Mouse (Mus musculus) C2C12 (cell line): ENCODE data around the gene Smc4. TPM values are rescaled to one million over a fixed set of nuclear protein-coding genes. Genes with fewer than 3 reads are reported as not detected.

Experiments
- H3K27me3 ChIP-seq: one replicate; pipeline ENCODE4 v1.6.1; 2011; ENCODE audit not compliant: control insufficient read depth, insufficient read depth, insufficient read length
- H3K36me3 ChIP-seq: one replicate; pipeline ENCODE4 v1.6.1; 2011; ENCODE audit not compliant: control insufficient read depth, insufficient read depth
- H3K4me3 ChIP-seq: one replicate; pipeline ENCODE4 v1.5.1; 2011; ENCODE audit warnings: mild to moderate bottlenecking, control low read depth; ENCODE audit not compliant: poor library complexity, insufficient read depth, severe bottlenecking
- H3K79me2 ChIP-seq: one replicate; pipeline ENCODE4 v1.6.1; 2011; ENCODE audit not compliant: control insufficient read depth, insufficient read depth
- H3K79me3 ChIP-seq: one replicate; pipeline ENCODE4 v1.6.1; 2011; ENCODE audit warnings: low read depth, control low read depth
- H3ac ChIP-seq: one replicate; pipeline ENCODE3; 2011; ENCODE audit warnings: low read depth; ENCODE audit not compliant: control insufficient read depth, insufficient read length
- CEBPB ChIP-seq: IDR thresholded peaks from one replicate; pipeline ENCODE4 v1.6.1; 2011; ENCODE audit warnings: low read depth, mild to moderate bottlenecking, control low read depth, moderate library complexity
- CTCF ChIP-seq: IDR thresholded peaks from one replicate; pipeline ENCODE4 v1.5.1; 2011; ENCODE audit not compliant: control insufficient read depth, insufficient read depth, insufficient read length
- FOSL1 ChIP-seq: IDR thresholded peaks from one replicate; pipeline ENCODE4 v1.8.0; 2011; ENCODE audit warnings: mild to moderate bottlenecking, low read length; ENCODE audit not compliant: poor library complexity, insufficient read depth, severe bottlenecking
- MAX ChIP-seq: IDR thresholded peaks from one replicate; pipeline ENCODE4 v1.6.1; 2011; ENCODE audit warnings: mild to moderate bottlenecking, control low read depth
- MYOD1 ChIP-seq: IDR thresholded peaks from one replicate; pipeline ENCODE4 v1.6.1; 2011; ENCODE audit warnings: low read depth; ENCODE audit not compliant: control insufficient read depth, insufficient read length
- MYOG ChIP-seq: IDR thresholded peaks from one replicate; pipeline ENCODE4 v1.6.1; 2011; ENCODE audit not compliant: control insufficient read depth, insufficient read length; ENCODE audit errors: extremely low read depth
- USF1 ChIP-seq: IDR thresholded peaks from one replicate; pipeline ENCODE4 v1.6.1; 2011; ENCODE audit warnings: low read depth, mild to moderate bottlenecking, control low read depth, moderate library complexity
- microRNA-seq: library from miRNA; unstranded; fragments of <30 nt; microRNA quantifications from one replicate; pipeline ENCODE4, GENCODE M21; 2019; ENCODE audit warnings: borderline microRNAs expressed
- polyA plus RNA-seq: library from polyadenylated mRNA; unstranded; fragments of >200 nt; fragmentation: generic; extraction: Trizol; gene quantifications from one replicate; pipeline ENCODE4 v1.2.1, GENCODE M21; 2012; ENCODE audit warnings: missing spikeins

Smc4 gene
- polyA plus RNA-seq, 1 experiment, result 26.4 TPM

DNA sequence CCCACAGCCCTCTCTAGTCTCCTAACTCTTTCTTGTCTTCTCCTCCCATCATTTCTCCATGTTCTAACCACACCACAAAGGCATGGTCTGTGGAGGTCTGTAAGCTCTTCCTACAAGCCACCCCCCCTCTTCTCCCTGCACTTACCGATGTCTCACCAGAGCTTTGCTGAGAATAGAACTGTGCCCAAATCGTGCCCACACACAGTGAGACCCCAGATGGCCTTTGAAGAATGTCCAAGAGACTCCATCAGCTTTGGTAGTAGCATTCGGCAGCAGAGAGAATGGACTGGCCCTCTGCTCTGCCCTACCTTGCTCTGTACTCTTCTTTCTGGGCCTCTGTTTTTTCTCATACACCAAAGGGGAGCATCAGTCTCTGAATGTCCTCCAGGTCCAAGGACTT is 51.3 kb downstream of the Smc4 start:
- Histone ChIP-seq H3K79me2 (no peaks in the 10 kb centered on the region), H3ac (no peak overlapping the region), H3K36me3 (no peaks in the 10 kb centered on the region), H3K79me3 (no peaks in the 10 kb centered on the region), H3K4me3 (no peak overlapping the region), H3K27me3 (no peaks in the 10 kb centered on the region)
- TF ChIP-seq CTCF (no peak), MYOD1 (no peak), CEBPB (no peak), MYOG (no peak), FOSL1 (no peak), MAX (no peak), USF1 (no peak)

DNA sequence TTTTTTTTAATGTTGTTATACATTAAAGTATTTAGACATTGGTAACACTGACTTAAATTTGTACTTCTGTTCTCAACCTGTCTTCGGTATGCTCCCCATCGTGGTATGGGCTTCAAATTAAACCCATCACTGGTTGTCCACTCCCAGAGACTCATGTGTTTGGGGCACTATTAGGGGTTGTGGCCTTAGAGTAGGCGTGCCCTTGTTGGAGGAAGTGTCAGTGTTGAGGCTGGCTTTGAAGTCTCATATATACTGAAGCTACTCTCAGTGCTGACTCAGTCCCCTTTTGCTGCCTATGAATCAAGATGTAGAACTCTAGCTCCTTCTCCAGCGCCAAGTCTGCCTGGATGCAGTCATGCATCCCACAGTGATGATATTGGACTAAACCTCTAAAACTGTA is 56.1 kb downstream of the Smc4 start:
- no peak for TF ChIP-seq FOSL1
- no peak for TF ChIP-seq USF1
- no peak for TF ChIP-seq MYOD1
- no peak for TF ChIP-seq CTCF
- no peak for TF ChIP-seq MYOG

DNA sequence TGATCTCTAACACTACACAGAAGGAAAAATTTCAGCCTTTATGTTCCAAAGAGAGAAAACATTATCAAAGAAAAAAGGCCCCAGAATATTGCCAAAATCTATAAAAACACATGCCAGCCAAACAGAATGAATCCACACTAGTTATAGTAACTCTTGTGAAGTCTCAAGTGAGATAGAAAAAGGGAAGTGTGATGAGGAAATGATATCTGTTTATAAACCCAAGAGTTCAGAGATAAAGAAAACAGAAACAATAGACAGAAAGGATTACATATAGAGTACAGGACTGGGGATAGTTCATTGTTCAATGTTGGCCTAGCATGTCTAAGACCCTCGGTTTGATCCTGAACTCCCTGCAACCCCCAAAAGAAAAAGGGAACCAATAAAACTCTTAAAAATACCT is 58.2 kb downstream of the Smc4 start:
- no peaks in the 10 kb centered on the region for H3K79me2 ChIP-seq
- no peak overlapping the region for H3ac ChIP-seq
- no peaks in the 10 kb centered on the region for H3K27me3 ChIP-seq
- TF ChIP-seq USF1 (no peak), FOSL1 (no peak), MAX (no peak), CTCF (no peak), CEBPB (no peak), MYOG (no peak), MYOD1 (no peak)
- H3K79me3 ChIP-seq, result no peaks in the 10 kb centered on the region
- no peak overlapping the region for H3K4me3 ChIP-seq
- H3K36me3 ChIP-seq, result no peaks in the 10 kb centered on the region

More for the DNA sequence above, 56.1 kb downstream of the Smc4 start:
- Histone ChIP-seq H3K36me3 (no peaks in the 10 kb centered on the region), H3K27me3 (no peaks in the 10 kb centered on the region), H3K79me3 (no peaks in the 10 kb centered on the region), H3ac (no peak overlapping the region), H3K4me3 (no peak overlapping the region), H3K79me2 (no peaks in the 10 kb centered on the region)

DNA sequence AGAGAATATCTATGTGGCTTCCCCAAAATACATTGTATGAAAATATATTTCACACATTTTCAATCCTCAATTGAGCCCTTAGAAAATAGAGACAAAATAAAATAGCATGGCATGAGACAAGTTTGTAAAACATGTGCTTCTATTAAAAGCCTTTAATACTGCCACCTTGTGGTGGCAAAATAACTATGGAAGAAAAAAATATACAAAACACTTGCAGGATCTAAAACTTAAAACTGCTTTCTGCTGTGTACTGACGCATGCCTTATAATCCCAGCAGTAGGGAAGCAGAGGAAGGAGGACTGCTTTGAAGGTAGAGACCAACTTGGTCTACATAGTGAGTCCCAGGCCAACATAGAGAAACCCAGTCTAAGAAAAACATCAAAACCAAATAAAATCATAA is 59.5 kb downstream of the Smc4 start:
- Histone ChIP-seq H3K27me3 (no peaks in the 10 kb centered on the region), H3K4me3 (no peak overlapping the region), H3ac (no peak overlapping the region), H3K79me3 (no peaks in the 10 kb centered on the region), H3K36me3 (no peaks in the 10 kb centered on the region), H3K79me2 (no peaks in the 10 kb centered on the region)
- TF ChIP-seq FOSL1 (no peak), MAX (no peak), CEBPB (no peak), CTCF (no peak), MYOG (no peak), USF1 (no peak), MYOD1 (no peak)

Small RNA genes within 50 kb of the gene (microRNA-seq; reads per million reads assigned to microRNA genes)
- gene Mir15b (1,744 reads per million, percentile 89 among the genes with 10 or more reads in this experiment), gene Mir16-2 (753 reads per million, percentile 85 among the genes with 10 or more reads in this experiment)

Other genes with a start within 250 kb of the Smc4 start
- gene 1110032F04Rik, start 135.2 kb upstream of the Smc4 start, polyA plus RNA-seq, result not detected
- 4.1 TPM for gene Ift80, start 168 bp upstream of the Smc4 start, polyA plus RNA-seq
- gene Trim59, start 40.0 kb downstream of the Smc4 start, polyA plus RNA-seq, result 24.7 TPM
- 24.0 TPM for gene Kpna4, start 122.4 kb downstream of the Smc4 start, polyA plus RNA-seq
- gene Arl14, start 217.7 kb downstream of the Smc4 start, polyA plus RNA-seq, result not detected